Mouse (Mus musculus): ENCODE measurements around the gene Azin2. TPM values are rescaled to one million over a fixed set of nuclear protein-coding genes. Genes with fewer than 3 reads are reported as not detected.

Azin2 gene
- total RNA-seq, 2 experiments from 2014 or later = 3.2 to 3.9 TPM

GRCm38 (mm10) chr4:128896667-128897066, 65.6 kb downstream of the Azin2 start:
- no peak for DNase-seq

- DNase-seq = no peak
Measured at GRCm38 (mm10) chr4:128895841-128896240, 66.4 kb downstream of the Azin2 start.

GRCm38 (mm10) chr4:128894112-128894511, 68.1 kb downstream of the Azin2 start:
- DNase-seq = no peak

GRCm38 (mm10) chr4:128892188-128892587, 70.1 kb downstream of the Azin2 start:
- no peak for DNase-seq

- DNase-seq = no peak
Measured at GRCm38 (mm10) chr4:128891746-128892145, 70.5 kb downstream of the Azin2 start.

GRCm38 (mm10) chr4:128891157-128891556, 71.1 kb downstream of the Azin2 start:
- DNase-seq = no peak

- DNase-seq = no peak
Measured at GRCm38 (mm10) chr4:128889752-128890630, 72.3 kb downstream of the Azin2 start.

GRCm38 (mm10) chr4:128888436-128888990, 73.7 kb downstream of the Azin2 start:
- no peak for DNase-seq

- DNase-seq = no peak
Measured at GRCm38 (mm10) chr4:128887641-128888091, 74.6 kb downstream of the Azin2 start.

- DNase-seq = no peak
Measured at GRCm38 (mm10) chr4:128887026-128887425, 75.2 kb downstream of the Azin2 start.

- DNase-seq = no peak
Measured at GRCm38 (mm10) chr4:128886571-128886970, 75.7 kb downstream of the Azin2 start.

GRCm38 (mm10) chr4:128885540-128885939, 76.7 kb downstream of the Azin2 start:
- no peak for DNase-seq

- DNase-seq = no peak
Measured at GRCm38 (mm10) chr4:128884711-128885095, 77.5 kb downstream of the Azin2 start.

- peak; percentile 52 for DNase-seq
Measured at GRCm38 (mm10) chr4:128883801-128884710, 78.2 kb downstream of the Azin2 start.

GRCm38 (mm10) chr4:128883379-128883781, 78.9 kb downstream of the Azin2 start, which contains the start of gene Trim62:
Gene Trim62, plus strand, starts transcription at chr4:128883580.
- peak; percentile 82 for DNase-seq

Other genes starting within 250 kb of the Azin2 start
- under 1 TPM in 1 of 2 experiments, not detected in 1; 0.12 TPM for gene A3galt2, start 207.1 kb downstream of the Azin2 start, total RNA-seq (2021)
- gene Zfp362, start 156.4 kb downstream of the Azin2 start, total RNA-seq (2021) = 10 to 100 TPM; 18.0 to 18.8 TPM
- 1 to 10 TPM; 1.7 to 2.3 TPM for gene Trim62, start 78.9 kb downstream of the Azin2 start, total RNA-seq (2021)
- gene Ak2, start 29.5 kb upstream of the Azin2 start, total RNA-seq (2021) = 10 to 100 TPM; 47.7 to 55.3 TPM
- 10 to 100 TPM; 17.0 to 17.4 TPM for gene Rnf19b, start 95.8 kb upstream of the Azin2 start, total RNA-seq (2021)
- not detected for gene Tmem54, start 143.1 kb upstream of the Azin2 start, total RNA-seq (2021)
- gene Hpca, start 159.6 kb upstream of the Azin2 start, total RNA-seq (2021) = 1 to 10 TPM in 1 of 2 experiments, under 1 TPM in 1; 0.68 to 1.1 TPM
- gene Fndc5, start 174.6 kb upstream of the Azin2 start, total RNA-seq (2021) = 10 to 100 TPM; 33.6 to 37.4 TPM
- gene S100pbp, start 227.3 kb upstream of the Azin2 start, total RNA-seq (2021) = 10 to 100 TPM in 1 of 2 experiments, 1 to 10 TPM in 1; 8.3 to 13.3 TPM
- gene Yars, start 227.3 kb upstream of the Azin2 start, total RNA-seq (2021) = 10 to 100 TPM; 35.5 to 48.5 TPM

All from gastrocnemius, postnatal 10 days (tissue).